Mouse (Mus musculus): ENCODE results near the gene Smok2b.
"Not testable (repeated sequence)": the region's sequence is repeated elsewhere in the genome, so short reads cannot be mapped to it uniquely, and the experiment has no call there.

The Smok2b gene

GRCm38 (mm10) chr17:13229957-13230356 is at the start of gene Smok2b:
Smok2b (plus strand) TSS chr17:13230257.
- in situ Hi-C loops (cut with MboI), result not testable (repeated sequence)

- in situ Hi-C loops (cut with MboI), result not testable (repeated sequence)
Observed at GRCm38 (mm10) chr17:13180491-13180890, 49.6 kb upstream of the Smok2b start.

- in situ Hi-C loops (cut with MboI), result not testable (repeated sequence)
Observed at GRCm38 (mm10) chr17:13182712-13183111, 47.3 kb upstream of the Smok2b start.

- in situ Hi-C loops (cut with MboI), result not testable (repeated sequence)
Observed at GRCm38 (mm10) chr17:13184514-13184913, 45.5 kb upstream of the Smok2b start.

- in situ Hi-C loops (cut with MboI), result not testable (repeated sequence)
Observed at GRCm38 (mm10) chr17:13186541-13186940, 43.5 kb upstream of the Smok2b start.

- in situ Hi-C loops (cut with MboI), result not testable (repeated sequence)
Observed at GRCm38 (mm10) chr17:13187621-13188020, 42.4 kb upstream of the Smok2b start.

- in situ Hi-C loops (cut with MboI), result not testable (repeated sequence)
Observed at GRCm38 (mm10) chr17:13188846-13189245, 41.2 kb upstream of the Smok2b start.

GRCm38 (mm10) chr17:13190836-13191583 is 39.0 kb upstream of the Smok2b start:
- in situ Hi-C loops (cut with MboI), result not testable (repeated sequence)

GRCm38 (mm10) chr17:13196486-13196885 is 33.6 kb upstream of the Smok2b start:
- in situ Hi-C loops (cut with MboI), result not testable (repeated sequence)

- in situ Hi-C loops (cut with MboI), result not testable (repeated sequence)
Observed at GRCm38 (mm10) chr17:13198812-13199211, 31.2 kb upstream of the Smok2b start.

GRCm38 (mm10) chr17:13199880-13200409 is 30.1 kb upstream of the Smok2b start:
- in situ Hi-C loops (cut with MboI), result not testable (repeated sequence)

GRCm38 (mm10) chr17:13201551-13201950 is 28.5 kb upstream of the Smok2b start:
- in situ Hi-C loops (cut with MboI), result not testable (repeated sequence)

GRCm38 (mm10) chr17:13202453-13203107 is 27.5 kb upstream of the Smok2b start:
- in situ Hi-C loops (cut with MboI), result not testable (repeated sequence)

- in situ Hi-C loops (cut with MboI), result loop anchor here (5.0 kb wide), 1 partner anchor 307 kb away; no protein-coding TSS in a partner anchor
Observed at GRCm38 (mm10) chr17:13205247-13205646, 24.8 kb upstream of the Smok2b start.

- in situ Hi-C loops (cut with MboI), result loop anchor here (5.0 kb wide), 1 partner anchor 306 kb away; no protein-coding TSS in a partner anchor
Observed at GRCm38 (mm10) chr17:13206491-13206890, 23.6 kb upstream of the Smok2b start.

- in situ Hi-C loops (cut with MboI), result loop anchor here (5.0 kb wide), 1 partner anchor 304 kb away; no protein-coding TSS in a partner anchor
Observed at GRCm38 (mm10) chr17:13208460-13208859, 21.6 kb upstream of the Smok2b start.

GRCm38 (mm10) chr17:13212136-13212850 is 17.8 kb upstream of the Smok2b start:
- in situ Hi-C loops (cut with MboI), result no loop called here

GRCm38 (mm10) chr17:13214169-13214568 is 15.9 kb upstream of the Smok2b start:
- in situ Hi-C loops (cut with MboI), result no loop called here

GRCm38 (mm10) chr17:13215595-13215994 is 14.5 kb upstream of the Smok2b start:
- in situ Hi-C loops (cut with MboI), result no loop called here

GRCm38 (mm10) chr17:13220888-13221287 is 9.2 kb upstream of the Smok2b start, which contains the start of gene Smok2a:
Smok2a (plus strand) TSS chr17:13221188.
- in situ Hi-C loops (cut with MboI), result no loop called here

- in situ Hi-C loops (cut with MboI), result not testable (repeated sequence)
Observed at GRCm38 (mm10) chr17:13221921-13222320, 8.1 kb upstream of the Smok2b start.

- in situ Hi-C loops (cut with MboI), result not testable (repeated sequence)
Observed at GRCm38 (mm10) chr17:13239461-13239860, 9.4 kb downstream of the Smok2b start.

Measured in mature B cell (primary cell).